Mouse (Mus musculus): Measurements from ENCODE around the gene Hmcn2.

GRCm38 (mm10) chr2:31446036-31446435, 131.8 kb downstream of the Hmcn2 start:
- TF ChIP-seq EP300 (optimal IDR thresholded peaks at IDR 0.05) (no peak), CTCF (IDR thresholded peaks at IDR 0.05; ENCODE audit: low read depth) (no peak)
